ENCODE assay signal across 8 mouse cellular contexts in genomic region chrX:74243807-74244206, GRCm38 (mm10). TPM values are rescaled to one million over a fixed set of nuclear protein-coding genes. Genes with fewer than 3 reads are reported as not detected.
A peak's percentile ranks its signal among the peaks of the same experiment; 100 is the strongest.
DNase-seq lines count a peak whose midpoint lies in the region; ATAC-seq and TF ChIP-seq lines count a peak whose summit lies in the region.

No protein-coding gene starts in this region.

- H3K27me3 ChIP-seq in kidney, embryonic 15.5 days, result no peaks in the 10 kb centered on the region
- H3K27me3 ChIP-seq in forebrain, embryonic 11.5 days (ENCODE audit: control insufficient read depth, insufficient read depth, low read length), result no peaks in the 10 kb centered on the region
- H3K27me3 ChIP-seq in intestine, postnatal 0 days (replicated peaks; ENCODE audit: control insufficient read depth, insufficient read depth, low read length), result no peaks in the 10 kb centered on the region
- H3K27me3 ChIP-seq in midbrain, embryonic 10.5 days (ENCODE audit: low read depth, poor library complexity, severe bottlenecking), result no peaks in the 10 kb centered on the region

- peaks cover 48% of the 10 kb centered on the region for H3K36me3 ChIP-seq in kidney, embryonic 15.5 days
- peaks cover 3% of the 10 kb centered on the region; the same call in 1 of the 2 replicates for H3K36me3 ChIP-seq in forebrain, embryonic 11.5 days (ENCODE audit: control insufficient read depth, insufficient read depth, low read length)
- H3K36me3 ChIP-seq in intestine, postnatal 0 days (ENCODE audit: control insufficient read depth, insufficient read depth), result peaks cover 6% of the 10 kb centered on the region; the same call in 1 of the 2 replicates
- peaks cover 51% of the 10 kb centered on the region for H3K36me3 ChIP-seq in midbrain, embryonic 10.5 days

- H3K4me1 ChIP-seq in kidney, embryonic 15.5 days, result 0 out of 2 replicates have a peak, but pooled peaks cover 8% of the 10 kb centered on the region
- no peaks in the 10 kb centered on the region for H3K4me1 ChIP-seq in forebrain, embryonic 11.5 days (replicated peaks; ENCODE audit: control insufficient read depth, insufficient read depth, low read length)
- no peaks in the 10 kb centered on the region for H3K4me1 ChIP-seq in intestine, postnatal 0 days (replicated peaks; ENCODE audit: control insufficient read depth, insufficient read depth, low read length)
- H3K4me1 ChIP-seq in midbrain, embryonic 10.5 days, result peaks cover 11% of the 10 kb centered on the region

- peak overlapping the region; percentile 62 for H3K4me3 ChIP-seq in kidney, embryonic 15.5 days (replicated peaks)
- H3K4me3 ChIP-seq in forebrain, embryonic 11.5 days (ENCODE audit: low read depth, low read length), result peak overlapping the region; percentile 54
- peak overlapping the region; percentile 45 for H3K4me3 ChIP-seq in intestine, postnatal 0 days (ENCODE audit: low read depth, low read length)
- H3K4me3 ChIP-seq in midbrain, embryonic 10.5 days, result peak overlapping the region; percentile 67

- peak overlapping the region; percentile 59 for H3K4me2 ChIP-seq in kidney, embryonic 15.5 days
- peak overlapping the region; percentile 61 for H3K4me2 ChIP-seq in forebrain, embryonic 11.5 days (ENCODE audit: low read depth, low read length, severe bottlenecking)
- H3K4me2 ChIP-seq in intestine, postnatal 0 days (replicated peaks; ENCODE audit: low read depth), result peak overlapping the region; percentile 72

- DNase-seq in kidney, postnatal 25 days, result no peak
- DNase-seq in forebrain, embryonic 11.5 days (ENCODE audit: low spot score), result no peak
- DNase-seq in midbrain, embryonic 10.5 days (ENCODE audit: low spot score), result no peak
- peak; percentile 72 to 82 for DNase-seq in thymus, adult 18-20 months
- DNase-seq in urinary bladder, postnatal 25 days (ENCODE audit: low spot score), result no peak
- DNase-seq in layer of hippocampus, postnatal 36 days, result no peak

- 0 out of 2 replicates have a peak overlapping the region, but pooled peaks have one; percentile 59 for H3K27ac ChIP-seq in kidney, embryonic 15.5 days
- no peak overlapping the region for H3K27ac ChIP-seq in forebrain, embryonic 11.5 days (ENCODE audit: low read depth, low read length)
- no peak overlapping the region for H3K27ac ChIP-seq in intestine, postnatal 0 days (ENCODE audit: low read depth, low read length)
- peak overlapping the region; percentile 91 for H3K27ac ChIP-seq in midbrain, embryonic 10.5 days (replicated peaks)

- WGBS in kidney, embryonic 15.5 days, result 73% methylated on average over 3 of the region's 3 CpGs
- WGBS in forebrain, embryonic 11.5 days, result 72% methylated on average over 3 of the region's 3 CpGs
- WGBS in intestine, postnatal 0 days, result 52% methylated on average over 3 of the region's 3 CpGs
- 78% methylated on average over 3 of the region's 3 CpGs for WGBS in midbrain, embryonic 10.5 days

- no peak for ATAC-seq in kidney, embryonic 15.5 days (replicated peaks; ENCODE audit: low FRiP score)
- ATAC-seq in forebrain, embryonic 11.5 days (replicated peaks; ENCODE audit: low FRiP score), result no peak
- ATAC-seq in intestine, postnatal 0 days, result no peak

- peak overlapping the region; percentile 26; the same call in 1 of the 2 replicates for H3K9ac ChIP-seq in kidney, embryonic 15.5 days
- H3K9ac ChIP-seq in forebrain, embryonic 11.5 days (ENCODE audit: low read length), result peak overlapping the region; percentile 29; the same call in 1 of the 2 replicates
- H3K9ac ChIP-seq in intestine, postnatal 0 days (ENCODE audit: low read depth, low read length), result 0 out of 2 replicates have a peak overlapping the region, but pooled peaks have one; percentile 7

- no peak for TF ChIP-seq CTCF in intestine, postnatal 0 days (IDR thresholded peaks at IDR 0.05; ENCODE audit: low read depth)

- no peaks in the 10 kb centered on the region for H3K9me3 ChIP-seq in kidney, embryonic 15.5 days (replicated peaks)
- no peaks in the 10 kb centered on the region for H3K9me3 ChIP-seq in forebrain, embryonic 11.5 days (ENCODE audit: control insufficient read depth, low read length)
- no peaks in the 10 kb centered on the region for H3K9me3 ChIP-seq in intestine, postnatal 0 days (ENCODE audit: control insufficient read depth)
- no peaks in the 10 kb centered on the region; the same call in 1 of the 2 replicates for H3K9me3 ChIP-seq in midbrain, embryonic 10.5 days (replicated peaks)

RNA-seq across cellular contexts. Expression of gene Flna, which starts 5.8 kb away (rescaled TPM):
- polyA plus RNA-seq in kidney, embryonic 15.5 days (2015; fragmentation: Nextera tagmentation; extraction: Ambion mirVana), result 243 and 308 TPM in 2 replicates
- polyA plus RNA-seq in forebrain, embryonic 11.5 days (2014; fragmentation: Nextera tagmentation; extraction: Ambion mirVana), result 242 and 249 TPM in 2 replicates
- polyA plus RNA-seq in intestine, postnatal 0 days (2015; fragmentation: Nextera tagmentation; extraction: Ambion mirVana), result 155 and 170 TPM in 2 replicates
- polyA plus RNA-seq in midbrain, embryonic 10.5 days (2016; fragmentation: Nextera tagmentation; extraction: Ambion mirVana), result 223 and 243 TPM in 2 replicates
- 10 to 100 TPM; 75.2 to 93.2 TPM for total RNA-seq in layer of hippocampus, postnatal 36 days (2021)

RNA-seq across cellular contexts. Expression of gene Emd, which starts 10.7 kb away (rescaled TPM):
- polyA plus RNA-seq in kidney, embryonic 15.5 days (2015; fragmentation: Nextera tagmentation; extraction: Ambion mirVana), result 27.9 and 30.9 TPM in 2 replicates
- 27.0 and 28.0 TPM in 2 replicates for polyA plus RNA-seq in forebrain, embryonic 11.5 days (2014; fragmentation: Nextera tagmentation; extraction: Ambion mirVana)
- 13.8 and 14.6 TPM in 2 replicates for polyA plus RNA-seq in intestine, postnatal 0 days (2015; fragmentation: Nextera tagmentation; extraction: Ambion mirVana)
- polyA plus RNA-seq in midbrain, embryonic 10.5 days (2016; fragmentation: Nextera tagmentation; extraction: Ambion mirVana), result 18.5 and 20.1 TPM in 2 replicates
- total RNA-seq in layer of hippocampus, postnatal 36 days (2021), result 10 to 100 TPM; 33.0 to 35.6 TPM

RNA-seq across cellular contexts. Expression of gene Rpl10, which starts 26.8 kb away (rescaled TPM):
- polyA plus RNA-seq in kidney, embryonic 15.5 days (2015; fragmentation: Nextera tagmentation; extraction: Ambion mirVana), result 796 and 801 TPM in 2 replicates
- 614 and 677 TPM in 2 replicates for polyA plus RNA-seq in forebrain, embryonic 11.5 days (2014; fragmentation: Nextera tagmentation; extraction: Ambion mirVana)
- 485 and 521 TPM in 2 replicates for polyA plus RNA-seq in intestine, postnatal 0 days (2015; fragmentation: Nextera tagmentation; extraction: Ambion mirVana)
- polyA plus RNA-seq in midbrain, embryonic 10.5 days (2016; fragmentation: Nextera tagmentation; extraction: Ambion mirVana), result 711 and 801 TPM in 2 replicates
- 100 to 1,000 TPM; 191 to 202 TPM for total RNA-seq in layer of hippocampus, postnatal 36 days (2021)

RNA-seq across cellular contexts. Expression of gene Taz, which starts 37.9 kb away (rescaled TPM):
- polyA plus RNA-seq in kidney, embryonic 15.5 days (2015; fragmentation: Nextera tagmentation; extraction: Ambion mirVana), result 88.2 and 91.1 TPM in 2 replicates
- polyA plus RNA-seq in forebrain, embryonic 11.5 days (2014; fragmentation: Nextera tagmentation; extraction: Ambion mirVana), result 58.1 and 64.3 TPM in 2 replicates
- polyA plus RNA-seq in intestine, postnatal 0 days (2015; fragmentation: Nextera tagmentation; extraction: Ambion mirVana), result 64.0 and 64.8 TPM in 2 replicates
- polyA plus RNA-seq in midbrain, embryonic 10.5 days (2016; fragmentation: Nextera tagmentation; extraction: Ambion mirVana), result 75.7 and 77.9 TPM in 2 replicates
- total RNA-seq in layer of hippocampus, postnatal 36 days (2021), result 10 to 100 TPM; 64.5 to 65.9 TPM

RNA-seq across cellular contexts. Expression of gene Dnase1l1, which starts 38.3 kb away (rescaled TPM):
- 12.8 and 13.0 TPM in 2 replicates for polyA plus RNA-seq in kidney, embryonic 15.5 days (2015; fragmentation: Nextera tagmentation; extraction: Ambion mirVana)
- polyA plus RNA-seq in forebrain, embryonic 11.5 days (2014; fragmentation: Nextera tagmentation; extraction: Ambion mirVana), result 3.5 and 5.2 TPM in 2 replicates
- 24.7 and 26.2 TPM in 2 replicates for polyA plus RNA-seq in intestine, postnatal 0 days (2015; fragmentation: Nextera tagmentation; extraction: Ambion mirVana)
- 3.7 and 4.1 TPM in 2 replicates for polyA plus RNA-seq in midbrain, embryonic 10.5 days (2016; fragmentation: Nextera tagmentation; extraction: Ambion mirVana)
- total RNA-seq in layer of hippocampus, postnatal 36 days (2021), result 1 to 10 TPM; 2.1 to 2.7 TPM

Comparison
In these comparisons a context has a peak if more than half of its experiments do, and no peak if none do; other contexts are left out.
1. H3K27ac ChIP-seq: peak in kidney, embryonic 15.5 days (single experiment) and midbrain, embryonic 10.5 days (single experiment); none in forebrain, embryonic 11.5 days (single experiment) and intestine, postnatal 0 days (single experiment).
2. DNase-seq: peak in thymus, adult 18-20 months (2 of 2); none in kidney, postnatal 25 days (0 of 2), forebrain, embryonic 11.5 days (single experiment), midbrain, embryonic 10.5 days (single experiment), urinary bladder, postnatal 25 days (single experiment) and layer of hippocampus, postnatal 36 days (0 of 2).
3. Peak in every context shown above with its lines, with median percentiles within 50 percentile points of each other: H3K4me2 ChIP-seq, H3K4me3 ChIP-seq and H3K9ac ChIP-seq.